In the genomic region with DNA sequence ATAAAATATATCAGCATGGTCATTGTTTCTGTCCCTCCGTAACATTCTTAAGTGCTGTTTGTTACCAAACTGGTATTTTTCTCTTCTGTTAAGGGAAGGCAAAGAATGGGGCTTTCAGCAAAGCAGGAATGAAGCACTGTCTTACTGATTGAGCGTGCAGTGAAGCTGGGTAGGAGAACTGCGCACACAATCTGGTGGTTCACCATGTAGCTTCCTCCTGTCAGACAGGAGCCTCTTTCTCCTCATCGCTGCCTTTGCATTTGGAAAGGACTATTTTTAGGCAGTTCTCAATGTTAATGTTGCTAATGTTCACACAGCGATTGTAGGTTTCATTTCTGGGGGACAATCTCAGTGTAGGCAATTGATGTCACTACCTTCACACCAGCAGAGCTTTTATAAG, we compare ENCODE assay signal across 21 mouse cellular contexts.
DNase-seq lines count a peak whose midpoint lies in the region; ATAC-seq and TF ChIP-seq lines count a peak whose summit lies in the region.
"Had no signal": no experiment of that assay in that cellular context is flagged by ENCODE, and none has a peak within 500 bp of the region (broad histone marks: within the 10 kb centered on the region; RNA-seq: fewer than 3 reads in every experiment).

No protein-coding gene starts in this region.

- H3K4me2 ChIP-seq in CH12.LX (ENCODE audit: insufficient read depth, low read depth, poor library complexity, severe bottlenecking), result no peak overlapping the region
- H3K4me2 ChIP-seq: embryonic facial prominence, embryonic 12.5 days; forebrain, embryonic 12.5 days had no signal

- TF ChIP-seq RAD21 in CH12.LX (IDR thresholded peaks at IDR 0.05; ENCODE audit: low read depth, low read length), result no peak

- dilution Hi-C loops in CH12.LX (cut with MboI; ENCODE audit: extremely low pct_ligation_motif_present, extremely low pct_unique_long_range_greater_than_20kb, low sequenced_read_pairs), result no loop called here

- H3K9me3 ChIP-seq in CH12.LX (replicated peaks; ENCODE audit: low read length), result no peaks in the 10 kb centered on the region
- H3K9me3 ChIP-seq: embryonic facial prominence, embryonic 10.5 days; embryonic facial prominence, embryonic 12.5 days; forebrain, embryonic 12.5 days had no signal

- no peak for TF ChIP-seq EP300 in CH12.LX (IDR thresholded peaks at IDR 0.05; ENCODE audit: low read length)

- H3K9ac ChIP-seq in CH12.LX (ENCODE audit: insufficient read depth, low read depth), result no peak overlapping the region
- H3K9ac ChIP-seq: embryonic facial prominence, embryonic 12.5 days; forebrain, embryonic 12.5 days had no signal

- TF ChIP-seq POLR2A in CH12.LX (IDR thresholded peaks at IDR 0.05; ENCODE audit: low read depth, low read length), result 0 out of 2 replicates have a peak, but pooled peaks have one; percentile 6
- no peak for TF ChIP-seq POLR2A in olfactory bulb, adult 2 months (IDR thresholded peaks at IDR 0.05; ENCODE audit: insufficient read depth, low read depth, low read length)

- peaks cover 12% of the 10 kb centered on the region; the same call in 1 of the 2 replicates for H3K79me2 ChIP-seq in CH12.LX (replicated peaks; ENCODE audit: control insufficient read depth, extremely low read depth, insufficient read depth, poor library complexity, severe bottlenecking)

- H3K36me3 ChIP-seq in CH12.LX (replicated peaks in 1 of 2; ENCODE audit: control insufficient read depth in 1 of 2, insufficient read depth in 1 of 2, low read length in 1 of 2), result peaks cover 26 to 68% of the 10 kb centered on the region in 2 experiments
- H3K36me3 ChIP-seq: embryonic facial prominence, embryonic 12.5 days; forebrain, embryonic 12.5 days had no signal

- no peak for DNase-seq in frontal cortex, postnatal 25 days (ENCODE audit: low spot score in 2 of 2)
- DNase-seq in layer of hippocampus, adult 2 months (ENCODE audit: low spot score in 2 of 2), result no peak
- DNase-seq in layer of hippocampus, postnatal 36 days, result no peak
- no peak for DNase-seq in CH12.LX (ENCODE audit: extremely low read depth)
- no peak for DNase-seq in adrenal gland, postnatal 14 days
- no peak for DNase-seq in adrenal gland, postnatal 25 days
- DNase-seq: adrenal gland, adult 2 months; adrenal gland, postnatal 10 days; B cell, adult 2 months; cerebellum, adult 11-12 months; cerebellum, adult 2 months; cerebellum, adult 9-10 months; cerebellum, postnatal 10 days had no signal

- no peak overlapping the region for H3K4me3 ChIP-seq in layer of hippocampus, adult 2 months
- no peak overlapping the region for H3K4me3 ChIP-seq in CH12.LX (replicated peaks in 1 of 3; ENCODE audit: low read depth in 2 of 3, low read length in 2 of 3, poor library complexity in 1 of 3)
- H3K4me3 ChIP-seq in olfactory bulb, adult 2 months (ENCODE audit: insufficient read depth, low read depth, low read length), result no peak overlapping the region
- H3K4me3 ChIP-seq: embryonic facial prominence, embryonic 10.5 days; embryonic facial prominence, embryonic 12.5 days; forebrain, embryonic 12.5 days had no signal

- peak; percentile 86 for ATAC-seq in frontal cortex, adult (ENCODE audit: low TSS enrichment)
- ATAC-seq: CD4-positive, CD25-positive, alpha-beta regulatory T cell, adult 4 months; forebrain, embryonic 14.5 days; forebrain, embryonic 16.5 days had no signal

- no peak for TF ChIP-seq CTCF in layer of hippocampus, adult 2 months (conservative IDR thresholded peaks at IDR 0.05)
- no peak for TF ChIP-seq CTCF in CH12.LX (conservative IDR thresholded peaks at IDR 0.05 in 1 of 2, IDR thresholded peaks at IDR 0.05 in 1 of 2; ENCODE audit: low read depth in 2 of 2, low read length in 2 of 2)
- TF ChIP-seq CTCF in olfactory bulb, adult 2 months (IDR thresholded peaks at IDR 0.05; ENCODE audit: insufficient read depth, low read depth, low read length), result no peak

- WGBS in olfactory bulb, adult 2 months, result 51% methylated on average over 5 of the region's 5 CpGs

- no peaks in the 10 kb centered on the region for H3K27me3 ChIP-seq in CH12.LX (replicated peaks)
- H3K27me3 ChIP-seq: embryonic facial prominence, embryonic 12.5 days; forebrain, embryonic 12.5 days had no signal

- in situ Hi-C loops in CH12.LX (cut with MboI; ENCODE audit: low pct_ligation_motif_present, low pct_unique_long_range_greater_than_20kb, low sequenced_read_pairs), result no loop called here

- H3K27ac ChIP-seq in layer of hippocampus, adult 2 months, result peak overlapping the region; percentile 58
- no peak overlapping the region for H3K27ac ChIP-seq in CH12.LX (ENCODE audit: insufficient read depth, low read depth)
- H3K27ac ChIP-seq in olfactory bulb, adult 2 months (ENCODE audit: insufficient read depth, low read depth, low read length), result 0 out of 2 replicates have a peak overlapping the region, but pooled peaks have one; percentile 57
- H3K27ac ChIP-seq: embryonic facial prominence, embryonic 10.5 days; embryonic facial prominence, embryonic 12.5 days; forebrain, embryonic 12.5 days had no signal

- H3K4me1 ChIP-seq in CH12.LX (ENCODE audit: control insufficient read depth in 1 of 2, insufficient read depth in 2 of 2), result peaks cover 4 to 26% of the 10 kb centered on the region in 2 experiments; a peak in 3 of 4 replicates
- peaks cover 2% of the 10 kb centered on the region; the same call in 1 of the 2 replicates for H3K4me1 ChIP-seq in olfactory bulb, adult 2 months (ENCODE audit: control insufficient read depth, insufficient read depth, low read length)
- H3K4me1 ChIP-seq: embryonic facial prominence, embryonic 10.5 days; embryonic facial prominence, embryonic 12.5 days had no signal

TF ChIP-seq in CH12.LX, 34 proteins besides CTCF, POLR2A, EP300 and RAD21:
- TF ChIP-seq TCF12 (IDR thresholded peaks at IDR 0.05; ENCODE audit: low read depth, low read length) (no peak), MAZ (IDR thresholded peaks at IDR 0.05; ENCODE audit: low read depth, low read length) (no peak), RCOR1 (conservative IDR thresholded peaks at IDR 0.05; ENCODE audit: low read depth, low read length) (no peak), GABPA (IDR thresholded peaks at IDR 0.05; ENCODE audit: insufficient replicate concordance, low read depth, low read length) (no peak)
